Mouse (Mus musculus) CH12.LX (cell line): ENCODE results near the gene Arf6.
A peak's percentile ranks its signal among the peaks of the same experiment; 100 is the strongest.

Experiments used
- BHLHE40 ChIP-seq: IDR thresholded peaks from 2 replicates; pipeline ENCODE4 v1.6.1; 2011; ENCODE audit warnings: mild to moderate bottlenecking, low read depth, low read length, improper control_type of control experiment
- CHD1 ChIP-seq: IDR thresholded peaks from 2 replicates; pipeline ENCODE4 v1.6.1; 2012; ENCODE audit warnings: low read depth, low read length, improper control_type of control experiment, inconsistent platforms
- CTCF ChIP-seq, 2 experiments: IDR thresholded peaks in 1 of 2; conservative IDR thresholded peaks in 1 of 2; 2 replicates each; pipeline ENCODE4 v1.5.1; 2011 to 2012; ENCODE audit warnings: low read depth in 2 of 2, low read length in 2 of 2, improper control_type of control experiment in 1 of 2, inconsistent platforms in 1 of 2, mild to moderate bottlenecking in 1 of 2, moderate library complexity in 1 of 2
- E2F4 ChIP-seq: IDR thresholded peaks from 2 replicates; pipeline ENCODE4 v1.6.1; 2011; ENCODE audit warnings: low read depth, low read length, improper control_type of control experiment; ENCODE audit not compliant: insufficient replicate concordance
- EP300 ChIP-seq: IDR thresholded peaks from 2 replicates; pipeline ENCODE4 v1.6.1; 2011; ENCODE audit warnings: low read length, improper control_type of control experiment
- MAFK ChIP-seq: IDR thresholded peaks from 2 replicates; pipeline ENCODE4 v1.6.1; 2011; ENCODE audit warnings: low read length, improper control_type of control experiment; ENCODE audit not compliant: insufficient replicate concordance
- MAX ChIP-seq: IDR thresholded peaks from 2 replicates; pipeline ENCODE4 v1.6.1; 2011; ENCODE audit warnings: low read length, improper control_type of control experiment
- POLR2A ChIP-seq: IDR thresholded peaks from 2 replicates; pipeline ENCODE4 v1.6.1; 2011; ENCODE audit warnings: low read depth, mild to moderate bottlenecking, improper control_type of control experiment, low read length
- RAD21 ChIP-seq: IDR thresholded peaks from 2 replicates; pipeline ENCODE4 v1.6.1; 2011; ENCODE audit warnings: low read depth, mild to moderate bottlenecking, low read length, improper control_type of control experiment, moderate library complexity
- TBP ChIP-seq: conservative IDR thresholded peaks from 2 replicates; pipeline ENCODE4 v1.6.1; 2011; ENCODE audit warnings: low read depth, low read length, improper control_type of control experiment
- ZMIZ1 ChIP-seq: IDR thresholded peaks from 2 replicates; pipeline ENCODE4 v1.6.1; 2012; ENCODE audit warnings: low read depth, mild to moderate bottlenecking, inconsistent platforms, low read length, improper control_type of control experiment
- ZNF384 ChIP-seq: IDR thresholded peaks from 2 replicates; pipeline ENCODE4 v1.6.1; 2012; ENCODE audit warnings: low read depth, low read length, improper control_type of control experiment, inconsistent platforms

- no peak for TF ChIP-seq RAD21
- peak; percentile 50; the same call in 1 of the 2 replicates for TF ChIP-seq ZNF384
- TF ChIP-seq CTCF (conservative IDR thresholded peaks at IDR 0.05 in 1 of 2, IDR thresholded peaks at IDR 0.05 in 1 of 2; ENCODE audit: low read depth in 2 of 2, low read length in 2 of 2) = peak in 1 of 2 experiments; percentile 13; a peak in 1 of 4 replicates
- TF ChIP-seq E2F4 = no peak
- 0 out of 2 replicates have a peak, but pooled peaks have one; percentile 3 for TF ChIP-seq BHLHE40
- TF ChIP-seq ZMIZ1 = no peak
- TF ChIP-seq EP300 = no peak
- TF ChIP-seq POLR2A = no peak
- no peak for TF ChIP-seq MAFK
- TF ChIP-seq CHD1 = peak; percentile 44; the same call in 1 of the 2 replicates
- no peak for TF ChIP-seq MAX
- TF ChIP-seq TBP = no peak; the same call in 1 of the 2 replicates
Observed at GRCm38 (mm10) chr12:69357300-69357646, 14.7 kb upstream of the Arf6 start.
